Mouse (Mus musculus) forebrain, embryonic 13.5 days (tissue): ENCODE measurements around the gene Ndufaf7. TPM values are rescaled to one million over a fixed set of nuclear protein-coding genes. Genes with fewer than 3 reads are reported as not detected.

Source experiments
- ATAC-seq: fragments of 200-750 bp; cut with Nextera tagmentation; 2 replicates; pipeline ENCODE4 v1.8.0; 2017
- H3K27ac ChIP-seq: fragments of 300-500 bp; sonication (generic); 2 replicates; pipeline ENCODE4 v1.5.1; 2015; ENCODE audit warnings: inconsistent platforms, mild to moderate bottlenecking, moderate library complexity
- H3K27me3 ChIP-seq: fragments of 300-500 bp; sonication (generic); 2 replicates; pipeline ENCODE4 v1.6.1; 2015; ENCODE audit warnings: mild to moderate bottlenecking, inconsistent platforms
- H3K36me3 ChIP-seq: fragments of 300-500 bp; sonication (generic); 2 replicates; pipeline ENCODE4 v1.6.1; 2015; ENCODE audit warnings: mild to moderate bottlenecking, inconsistent platforms; ENCODE audit not compliant: poor library complexity, severe bottlenecking
- H3K4me1 ChIP-seq: fragments of 300-500 bp; sonication (generic); 2 replicates; pipeline ENCODE4 v1.6.1; 2015; ENCODE audit warnings: inconsistent platforms
- H3K4me2 ChIP-seq: fragments of 300-500 bp; sonication (generic); 2 replicates; pipeline ENCODE4 v1.6.1; 2015; ENCODE audit warnings: inconsistent platforms, mild to moderate bottlenecking, moderate library complexity
- H3K4me3 ChIP-seq: fragments of 300-500 bp; sonication (generic); 2 replicates; pipeline ENCODE4 v1.5.1; 2015; ENCODE audit warnings: mild to moderate bottlenecking, inconsistent platforms
- H3K9ac ChIP-seq: fragments of 300-500 bp; sonication (generic); 2 replicates; pipeline ENCODE4 v1.6.1; 2015; ENCODE audit warnings: mild to moderate bottlenecking, inconsistent platforms
- H3K9me3 ChIP-seq: fragments of 300-500 bp; sonication (generic); replicated peaks from 2 replicates; pipeline ENCODE4 v1.6.1; 2016; ENCODE audit warnings: inconsistent platforms
- WGBS: fragments of 180-500 bp; shearing (Covaris S2); methylation state at CpG from one replicate; pipeline ENCODE4 v1.1.7; 2015; 5-methylcytosine and 5-hydroxymethylcytosine counted together
- polyA plus RNA-seq: library from polyadenylated mRNA; unstranded; fragments of >200 nt; fragmentation: Nextera tagmentation; extraction: Ambion mirVana; gene quantifications from 2 replicates; pipeline ENCODE4 v1.2.1, GENCODE M21; 2015

Ndufaf7 gene
- polyA plus RNA-seq, 1 experiment from 2014 or later = 53.8 TPM

DNA sequence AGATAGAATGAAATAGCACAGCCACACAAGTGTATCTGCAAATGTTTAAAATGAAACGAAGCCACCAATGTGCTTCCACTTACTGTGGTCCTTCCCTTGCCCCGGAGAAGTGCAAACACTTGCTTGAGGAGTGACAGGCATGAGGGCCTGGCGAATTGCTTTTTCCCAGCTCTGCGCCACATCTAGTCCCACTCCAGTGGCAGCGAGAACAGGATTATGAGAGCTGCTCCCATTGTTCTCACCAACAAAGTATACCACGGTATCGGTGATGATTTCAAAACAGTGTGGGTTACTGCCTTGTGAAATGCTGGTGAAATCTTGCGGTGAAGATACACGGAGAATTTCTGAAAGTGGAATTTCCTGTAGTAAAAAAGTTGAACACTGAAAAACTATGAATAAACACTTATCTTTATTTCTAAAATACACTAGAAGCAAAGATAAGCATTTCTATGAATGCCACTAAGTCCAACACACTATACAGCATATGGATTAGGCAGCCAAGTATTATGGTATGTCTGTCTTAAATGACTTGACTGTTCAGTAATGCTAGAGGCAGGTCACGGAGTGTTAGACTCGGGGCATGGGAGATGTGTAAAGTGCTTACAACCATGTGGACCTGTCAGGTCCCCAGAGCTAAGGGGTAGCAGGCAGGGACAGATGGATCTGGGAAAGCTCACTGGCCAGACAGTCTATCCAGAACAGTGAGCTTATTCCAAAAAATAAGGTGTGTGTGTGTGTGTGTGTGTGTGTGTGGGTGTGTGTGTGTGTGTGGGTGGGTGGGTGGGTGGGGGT lies 29.4 kb downstream of the Ndufaf7 start:
- Histone ChIP-seq H3K27ac (no peak overlapping the region), H3K9ac (no peak overlapping the region), H3K9me3 (no peaks in the 10 kb centered on the region), H3K4me2 (no peak overlapping the region), H3K36me3 (peaks cover 43% of the 10 kb centered on the region), H3K4me1 (no peaks in the 10 kb centered on the region), H3K4me3 (no peak overlapping the region), H3K27me3 (no peaks in the 10 kb centered on the region)
- no peak for ATAC-seq
- WGBS = 90% methylated on average over 11 of the region's 11 CpGs

GRCm38 (mm10) chr17:78968500-78968899 lies 31.6 kb downstream of the Ndufaf7 start:
- ATAC-seq = no peak
- Histone ChIP-seq H3K36me3 (peaks cover 40% of the 10 kb centered on the region), H3K4me1 (no peaks in the 10 kb centered on the region), H3K4me2 (no peak overlapping the region), H3K9me3 (no peaks in the 10 kb centered on the region), H3K27me3 (no peaks in the 10 kb centered on the region), H3K27ac (no peak overlapping the region), H3K9ac (no peak overlapping the region), H3K4me3 (no peak overlapping the region)
- WGBS = 90% methylated on average over 3 of the region's 3 CpGs

DNA sequence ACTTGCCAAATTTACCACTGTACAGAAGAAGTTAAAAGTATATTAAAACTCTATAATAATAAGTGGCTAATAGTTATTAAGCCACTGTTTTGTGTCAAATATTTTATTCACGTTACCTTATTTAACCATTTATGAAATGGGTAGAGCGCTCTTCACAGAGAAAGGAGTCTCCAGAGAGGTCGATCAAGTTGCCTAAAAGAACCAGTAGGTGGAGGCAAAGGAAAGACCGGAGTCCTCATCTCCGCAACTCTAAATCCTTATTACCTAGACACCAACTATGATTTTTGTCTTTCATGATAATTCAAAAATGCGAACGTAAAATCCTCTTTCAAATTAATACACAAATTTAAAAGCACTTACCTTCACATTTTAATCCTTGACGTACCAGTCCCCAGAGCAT lies 46.2 kb downstream of the Ndufaf7 start:
- Histone ChIP-seq H3K27ac (no peak overlapping the region), H3K4me3 (no peak overlapping the region), H3K4me1 (no peaks in the 10 kb centered on the region), H3K9me3 (no peaks in the 10 kb centered on the region), H3K36me3 (peaks cover 36% of the 10 kb centered on the region), H3K4me2 (no peak overlapping the region), H3K27me3 (no peaks in the 10 kb centered on the region), H3K9ac (no peak overlapping the region)
- WGBS = 93% methylated on average over 8 of the region's 8 CpGs
- ATAC-seq = no peak

- Histone ChIP-seq H3K9ac (no peak overlapping the region), H3K27me3 (no peaks in the 10 kb centered on the region), H3K27ac (no peak overlapping the region), H3K36me3 (peaks cover 36% of the 10 kb centered on the region), H3K4me3 (no peak overlapping the region), H3K4me1 (no peaks in the 10 kb centered on the region), H3K4me2 (no peak overlapping the region), H3K9me3 (no peaks in the 10 kb centered on the region)
- no peak for ATAC-seq
- 89% methylated on average over 3 of the region's 3 CpGs for WGBS
These were observed 46.8 kb downstream of the Ndufaf7 start for GRCm38 (mm10) chr17:78983736-78984135.

GRCm38 (mm10) chr17:78989015-78989414 lies 52.1 kb downstream of the Ndufaf7 start:
- Histone ChIP-seq H3K9ac (no peak overlapping the region), H3K4me2 (no peak overlapping the region), H3K9me3 (no peaks in the 10 kb centered on the region), H3K36me3 (peaks cover 6% of the 10 kb centered on the region), H3K4me3 (no peak overlapping the region), H3K27ac (no peak overlapping the region), H3K27me3 (no peaks in the 10 kb centered on the region), H3K4me1 (no peaks in the 10 kb centered on the region)
- ATAC-seq = no peak
- WGBS = 90% methylated on average over 8 of the region's 8 CpGs

GRCm38 (mm10) chr17:78991549-78991948 lies 54.6 kb downstream of the Ndufaf7 start:
- H3K4me2 ChIP-seq = no peak overlapping the region
- no peaks in the 10 kb centered on the region for H3K9me3 ChIP-seq
- no peaks in the 10 kb centered on the region for H3K36me3 ChIP-seq
- no peaks in the 10 kb centered on the region for H3K27me3 ChIP-seq
- no peak overlapping the region for H3K4me3 ChIP-seq
- 0 out of 2 replicates have a peak, but pooled peaks cover 5% of the 10 kb centered on the region for H3K4me1 ChIP-seq
- no peak for ATAC-seq
- H3K27ac ChIP-seq = no peak overlapping the region
- 99% methylated on average over 2 of the region's 2 CpGs for WGBS
- no peak overlapping the region for H3K9ac ChIP-seq

GRCm38 (mm10) chr17:78992303-78993027 lies 55.5 kb downstream of the Ndufaf7 start:
- Histone ChIP-seq H3K9ac (no peak overlapping the region), H3K4me2 (no peak overlapping the region), H3K9me3 (no peaks in the 10 kb centered on the region), H3K4me3 (no peak overlapping the region), H3K4me1 (0 out of 2 replicates have a peak, but pooled peaks cover 5% of the 10 kb centered on the region), H3K36me3 (no peaks in the 10 kb centered on the region), H3K27ac (no peak overlapping the region), H3K27me3 (no peaks in the 10 kb centered on the region)
- 78% methylated on average over 9 of the region's 9 CpGs for WGBS
- no peak for ATAC-seq

GRCm38 (mm10) chr17:78993670-78994069 lies 56.7 kb downstream of the Ndufaf7 start:
- Histone ChIP-seq H3K36me3 (no peaks in the 10 kb centered on the region), H3K27me3 (no peaks in the 10 kb centered on the region), H3K4me3 (no peak overlapping the region), H3K9me3 (no peaks in the 10 kb centered on the region), H3K4me1 (0 out of 2 replicates have a peak, but pooled peaks cover 5% of the 10 kb centered on the region), H3K27ac (no peak overlapping the region), H3K4me2 (no peak overlapping the region), H3K9ac (no peak overlapping the region)
- 37% methylated on average over 2 of the region's 2 CpGs for WGBS
- no peak for ATAC-seq

DNA sequence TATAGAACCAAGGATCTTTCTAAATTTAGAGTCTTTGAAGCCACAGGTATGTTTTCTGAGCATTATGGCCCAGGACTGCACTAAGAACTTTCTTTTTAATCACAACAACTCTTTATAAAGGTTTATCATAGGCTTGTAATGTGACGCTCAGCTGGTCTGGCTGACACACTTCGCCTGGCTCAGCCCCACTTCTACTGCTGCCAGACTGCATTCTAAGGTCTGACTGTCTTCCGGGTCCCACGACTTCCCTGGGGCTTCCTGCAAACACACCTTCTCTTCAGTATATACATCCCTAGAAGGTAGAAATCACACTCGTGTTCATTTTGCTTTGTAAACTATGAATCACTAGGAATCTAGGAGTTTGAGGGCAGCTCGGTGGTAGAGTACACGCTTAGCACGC lies 57.4 kb downstream of the Ndufaf7 start:
- H3K4me3 ChIP-seq = no peak overlapping the region
- ATAC-seq = no peak
- H3K9me3 ChIP-seq = no peaks in the 10 kb centered on the region
- WGBS = 89% methylated on average over 8 of the region's 8 CpGs
- 0 out of 2 replicates have a peak, but pooled peaks cover 5% of the 10 kb centered on the region for H3K4me1 ChIP-seq
- H3K27ac ChIP-seq = no peak overlapping the region
- no peaks in the 10 kb centered on the region for H3K27me3 ChIP-seq
- H3K4me2 ChIP-seq = no peak overlapping the region
- H3K9ac ChIP-seq = no peak overlapping the region
- no peaks in the 10 kb centered on the region for H3K36me3 ChIP-seq

DNA sequence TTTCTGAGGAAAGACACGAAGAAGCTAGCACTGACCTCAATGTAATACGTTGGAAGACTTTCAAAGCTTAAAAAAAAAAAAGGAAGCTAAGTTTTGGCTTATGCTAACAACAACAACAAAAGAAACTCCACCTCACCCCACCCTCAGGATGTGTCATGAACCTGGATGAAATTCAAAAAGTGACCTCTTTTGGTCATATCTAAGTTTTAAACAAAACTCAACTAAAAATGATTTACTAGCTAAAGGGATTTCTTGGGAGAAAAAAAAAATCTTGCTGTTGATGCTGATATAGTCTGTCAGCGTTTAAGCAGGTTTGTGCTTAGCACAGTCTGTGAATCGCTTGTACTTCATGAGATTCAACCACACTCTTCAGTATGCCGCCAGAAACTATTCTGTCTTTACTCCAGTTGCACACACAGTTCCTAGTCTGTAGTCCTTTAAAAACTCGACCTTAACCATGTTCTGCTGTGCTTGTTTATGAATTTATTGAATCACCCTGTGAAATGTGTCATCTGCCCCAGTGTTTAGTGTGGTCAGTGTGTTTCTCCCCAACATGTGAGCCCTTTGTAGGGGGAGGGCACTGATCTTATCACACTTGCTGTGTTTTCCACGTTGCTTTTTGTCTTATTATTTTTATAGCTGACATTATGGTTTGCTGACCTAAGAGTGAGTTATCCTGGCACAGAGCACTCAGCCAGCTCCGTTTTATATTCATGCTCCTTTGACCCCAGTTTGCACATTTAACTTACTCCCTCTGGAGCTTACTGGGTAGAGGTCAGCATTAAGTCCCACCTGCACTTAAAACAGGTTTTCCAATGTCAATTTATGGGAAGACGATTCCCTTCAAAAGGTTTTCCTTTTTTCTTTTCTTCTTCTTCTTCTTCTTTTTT lies 58.2 kb downstream of the Ndufaf7 start:
- Histone ChIP-seq H3K9me3 (no peaks in the 10 kb centered on the region), H3K4me1 (0 out of 2 replicates have a peak, but pooled peaks cover 5% of the 10 kb centered on the region), H3K27me3 (no peaks in the 10 kb centered on the region), H3K36me3 (no peaks in the 10 kb centered on the region), H3K4me3 (no peak overlapping the region), H3K9ac (no peak overlapping the region), H3K4me2 (no peak overlapping the region), H3K27ac (no peak overlapping the region)
- 86% methylated on average over 9 of the region's 9 CpGs for WGBS
- ATAC-seq = no peak
